Mouse (Mus musculus) kidney, embryonic 16.5 days (tissue): ENCODE measurements around the gene Icam2. TPM values are rescaled to one million over a fixed set of nuclear protein-coding genes. Genes with fewer than 3 reads are reported as not detected.
"Not testable (repeated sequence)": the region's sequence is repeated elsewhere in the genome, so short reads cannot be mapped to it uniquely, and the experiment has no call there.

Experiments
- ATAC-seq: fragments of 200-750 bp; cut with Nextera tagmentation; 2 replicates; pipeline ENCODE4 v1.8.0; 2017; ENCODE audit warnings: moderate TSS enrichment; ENCODE audit not compliant: low FRiP score, low TSS enrichment
- H3K27ac ChIP-seq: fragments of 300-500 bp; sonication (generic); 2 replicates; pipeline ENCODE4 v1.5.1; 2014; ENCODE audit warnings: low read length
- H3K27me3 ChIP-seq: fragments of 300-500 bp; sonication (generic); 2 replicates; pipeline ENCODE4 v1.6.1; 2014; ENCODE audit warnings: low read length, control low read depth, mixed read lengths; ENCODE audit not compliant: insufficient read depth
- H3K36me3 ChIP-seq: fragments of 300-500 bp; sonication (generic); 2 replicates; pipeline ENCODE4 v1.6.1; 2014; ENCODE audit warnings: low read length, control low read depth, mixed read lengths; ENCODE audit not compliant: insufficient read depth
- H3K4me1 ChIP-seq: fragments of 300-500 bp; sonication (generic); 2 replicates; pipeline ENCODE4 v1.6.1; 2014; ENCODE audit warnings: low read length, control low read depth, mixed read lengths; ENCODE audit not compliant: insufficient read depth
- H3K4me2 ChIP-seq: fragments of 300-500 bp; sonication (generic); replicated peaks from 2 replicates; pipeline ENCODE4 v1.6.1; 2014; ENCODE audit warnings: low read depth, low read length
- H3K4me3 ChIP-seq: fragments of 300-500 bp; sonication (generic); 2 replicates; pipeline ENCODE4 v1.5.1; 2014; ENCODE audit warnings: mild to moderate bottlenecking, low read length
- H3K9ac ChIP-seq: fragments of 300-500 bp; sonication (generic); replicated peaks from 2 replicates; pipeline ENCODE4 v1.6.1; 2014; ENCODE audit warnings: low read length
- H3K9me3 ChIP-seq: fragments of 300-500 bp; sonication (generic); 2 replicates; pipeline ENCODE4 v1.6.1; 2016; ENCODE audit warnings: low read length, control low read depth
- whole genome bisulfite sequencing: fragments of 180-500 bp; shearing (Covaris S2); extraction: QIAGEN DNeasy Blood & Tissue Kit; methylation state at CpG from one replicate; pipeline ENCODE4 v1.1.7; 2014; 5-methylcytosine and 5-hydroxymethylcytosine counted together
- polyA plus RNA-seq: library from polyadenylated mRNA; unstranded; fragments of >200 nt; fragmentation: Nextera tagmentation; extraction: Ambion mirVana; gene quantifications from 2 replicates; pipeline ENCODE4 v1.2.1, GENCODE M21; 2015

Gene Icam2
- polyA plus RNA-seq, 1 experiment from 2014 or later, result 95.9 TPM

GRCm38 (mm10) chr11:106354181-106354580 is 33.7 kb downstream of the Icam2 start:
- Histone ChIP-seq H3K36me3 (no peaks in the 10 kb centered on the region), H3K27me3 (no peaks in the 10 kb centered on the region), H3K4me3 (no peak overlapping the region), H3K9me3 (no peaks in the 10 kb centered on the region), H3K4me2 (no peak overlapping the region), H3K9ac (no peak overlapping the region), H3K27ac (no peak overlapping the region), H3K4me1 (no peaks in the 10 kb centered on the region)
- WGBS, result 62% methylated on average over 1 of the region's 1 CpGs
- no peak for ATAC-seq

- ATAC-seq, result no peak
- no peak within 1 kb of the TSS for H3K27ac ChIP-seq
- no peak within 1 kb of the TSS for H3K9ac ChIP-seq
- no peaks in the 10 kb centered on the region for H3K27me3 ChIP-seq
- 70% methylated on average over 12 of the region's 12 CpGs for WGBS
- H3K4me2 ChIP-seq, result no peak within 1 kb of the TSS
- H3K4me3 ChIP-seq, result no peak within 1 kb of the TSS
- H3K4me1 ChIP-seq, result 0 out of 2 replicates have a peak, but pooled peaks cover 4% of the 10 kb centered on the region
- no peaks in the 10 kb centered on the region for H3K36me3 ChIP-seq
- H3K9me3 ChIP-seq, result no peaks in the 10 kb centered on the region
These were observed 34.7 kb downstream of the Icam2 start, which contains the start of gene Scn4a for GRCm38 (mm10) chr11:106353188-106353587. Gene Scn4a (minus strand): TSS chr11:106353288.

GRCm38 (mm10) chr11:106351941-106352340 is 35.9 kb downstream of the Icam2 start:
- no peak overlapping the region for H3K9ac ChIP-seq
- no peaks in the 10 kb centered on the region for H3K36me3 ChIP-seq
- H3K4me1 ChIP-seq, result 0 out of 2 replicates have a peak, but pooled peaks cover 4% of the 10 kb centered on the region
- H3K4me3 ChIP-seq, result no peak overlapping the region
- no peak overlapping the region for H3K4me2 ChIP-seq
- no peak overlapping the region for H3K27ac ChIP-seq
- no peaks in the 10 kb centered on the region for H3K9me3 ChIP-seq
- no peaks in the 10 kb centered on the region for H3K27me3 ChIP-seq
- 78% methylated on average over 4 of the region's 4 CpGs for WGBS
- no peak for ATAC-seq

DNA sequence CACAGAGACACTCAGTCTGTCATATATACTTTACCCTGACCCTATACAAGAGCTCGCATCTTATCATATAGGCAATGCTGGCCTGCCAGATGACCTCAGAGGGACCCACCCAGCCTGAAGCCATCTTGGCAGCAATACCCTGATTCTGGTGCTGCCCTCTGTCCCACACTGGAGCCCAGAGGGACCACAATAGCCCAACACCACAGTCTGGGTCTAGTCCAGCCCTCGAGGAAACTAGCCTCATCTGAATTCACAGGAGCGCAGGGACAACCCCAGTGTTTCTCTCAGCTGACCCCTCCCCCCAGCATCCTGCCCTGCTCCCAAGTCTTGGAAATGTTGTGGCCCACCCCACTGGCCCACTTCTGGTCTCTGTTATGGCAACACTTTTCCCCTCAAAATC is 36.6 kb downstream of the Icam2 start:
- Histone ChIP-seq H3K4me1 (0 out of 2 replicates have a peak, but pooled peaks cover 4% of the 10 kb centered on the region), H3K27ac (no peak overlapping the region), H3K36me3 (no peaks in the 10 kb centered on the region), H3K4me3 (no peak overlapping the region), H3K4me2 (no peak overlapping the region), H3K9me3 (no peaks in the 10 kb centered on the region), H3K9ac (no peak overlapping the region), H3K27me3 (no peaks in the 10 kb centered on the region)
- ATAC-seq, result no peak
- WGBS, result 63% methylated on average over 3 of the region's 3 CpGs

DNA sequence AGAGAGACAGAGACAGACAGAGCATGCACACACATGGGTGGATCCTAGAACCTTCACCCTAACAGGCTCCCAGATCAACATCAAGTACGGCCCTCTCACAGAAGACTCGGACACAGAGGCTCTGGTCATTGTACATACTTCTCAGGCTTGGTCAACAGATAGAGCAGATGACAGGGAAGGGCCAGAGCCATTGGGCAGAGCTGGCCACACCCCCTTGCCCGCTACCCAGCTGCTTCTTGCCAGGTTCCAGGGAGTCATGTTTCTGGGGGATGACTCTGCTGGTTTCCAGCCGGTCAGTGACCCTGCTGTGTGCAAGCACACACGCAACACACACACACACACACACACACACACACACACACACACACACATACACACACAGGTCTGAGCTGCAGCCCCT is 37.0 kb downstream of the Icam2 start:
- no peak overlapping the region for H3K4me2 ChIP-seq
- H3K27me3 ChIP-seq, result no peaks in the 10 kb centered on the region
- ATAC-seq, result 0 out of 2 replicates have a peak, but pooled peaks have one; percentile 21
- 0 out of 2 replicates have a peak, but pooled peaks cover 4% of the 10 kb centered on the region for H3K4me1 ChIP-seq
- no peaks in the 10 kb centered on the region for H3K36me3 ChIP-seq
- H3K9me3 ChIP-seq, result no peaks in the 10 kb centered on the region
- no peak overlapping the region for H3K4me3 ChIP-seq
- no peak overlapping the region for H3K27ac ChIP-seq
- WGBS, result 30% methylated on average over 5 of the region's 5 CpGs
- H3K9ac ChIP-seq, result no peak overlapping the region

GRCm38 (mm10) chr11:106349772-106350171 is 38.1 kb downstream of the Icam2 start:
- H3K27me3 ChIP-seq, result no peaks in the 10 kb centered on the region
- 85% methylated on average over 6 of the region's 6 CpGs for WGBS
- H3K4me3 ChIP-seq, result no peak overlapping the region
- H3K9me3 ChIP-seq, result no peaks in the 10 kb centered on the region
- no peak overlapping the region for H3K27ac ChIP-seq
- ATAC-seq, result no peak
- no peaks in the 10 kb centered on the region for H3K36me3 ChIP-seq
- no peak overlapping the region for H3K4me2 ChIP-seq
- no peak overlapping the region for H3K9ac ChIP-seq
- H3K4me1 ChIP-seq, result 0 out of 2 replicates have a peak, but pooled peaks cover 4% of the 10 kb centered on the region

DNA sequence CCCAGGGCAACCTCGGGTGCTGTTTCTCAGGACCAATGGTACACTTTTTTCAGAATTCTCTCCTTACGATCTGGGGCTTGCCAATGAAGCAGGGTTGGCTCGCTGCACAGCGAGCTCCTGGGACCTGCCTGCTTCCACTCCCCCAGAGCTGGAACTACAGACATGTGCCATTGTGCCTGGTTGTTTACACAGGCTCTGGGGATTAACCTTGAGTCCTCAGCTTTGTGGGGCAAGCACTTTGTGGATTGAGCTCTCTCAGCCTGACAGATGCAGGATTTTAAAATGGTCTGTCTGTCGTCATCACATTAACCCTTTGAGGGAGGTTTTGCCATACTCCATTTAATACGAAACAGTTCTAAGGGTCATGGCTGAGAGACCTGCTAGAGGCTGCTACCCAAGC is 43.0 kb downstream of the Icam2 start:
- Histone ChIP-seq H3K4me1 (0 out of 2 replicates have a peak, but pooled peaks cover 4% of the 10 kb centered on the region), H3K9ac (no peak overlapping the region), H3K27me3 (no peaks in the 10 kb centered on the region), H3K36me3 (no peaks in the 10 kb centered on the region), H3K4me2 (no peak overlapping the region), H3K27ac (no peak overlapping the region), H3K9me3 (no peaks in the 10 kb centered on the region), H3K4me3 (no peak overlapping the region)
- WGBS, result 34% methylated on average over 6 of the region's 6 CpGs
- ATAC-seq, result no peak

GRCm38 (mm10) chr11:106340990-106341520 is 46.8 kb downstream of the Icam2 start:
- no peaks in the 10 kb centered on the region for H3K9me3 ChIP-seq
- no peaks in the 10 kb centered on the region for H3K4me1 ChIP-seq
- H3K4me3 ChIP-seq, result no peak overlapping the region
- WGBS, result 72% methylated on average over 9 of the region's 9 CpGs
- H3K4me2 ChIP-seq, result no peak overlapping the region
- no peak overlapping the region for H3K9ac ChIP-seq
- H3K36me3 ChIP-seq, result no peaks in the 10 kb centered on the region
- no peak for ATAC-seq
- no peak overlapping the region for H3K27ac ChIP-seq
- H3K27me3 ChIP-seq, result no peaks in the 10 kb centered on the region

DNA sequence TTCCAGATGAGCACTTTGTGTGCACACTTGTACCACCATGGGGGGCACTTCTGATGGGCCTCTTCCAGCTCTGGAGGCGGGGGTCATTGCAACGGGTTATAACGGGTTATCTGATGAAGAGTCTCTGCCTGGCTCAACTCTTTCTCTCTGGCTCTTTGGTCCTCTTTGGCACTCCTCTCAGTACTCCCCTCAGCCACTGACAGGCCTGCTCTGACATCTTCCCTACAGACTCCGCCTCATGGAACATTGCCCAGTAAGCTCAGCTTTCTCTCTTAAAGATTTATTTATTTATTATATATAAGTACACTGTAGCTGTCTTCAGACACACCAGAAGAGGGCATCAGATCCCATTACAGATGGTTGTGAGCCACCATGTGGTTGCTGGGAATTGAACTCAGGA is 48.6 kb downstream of the Icam2 start:
- not testable (repeated sequence) for H3K4me2 ChIP-seq, H3K9me3 ChIP-seq, H3K4me1 ChIP-seq, H3K4me3 ChIP-seq, H3K9ac ChIP-seq, H3K27ac ChIP-seq, ATAC-seq, H3K27me3 ChIP-seq, H3K36me3 ChIP-seq
- 81% methylated on average over 4 of the region's 4 CpGs for WGBS

DNA sequence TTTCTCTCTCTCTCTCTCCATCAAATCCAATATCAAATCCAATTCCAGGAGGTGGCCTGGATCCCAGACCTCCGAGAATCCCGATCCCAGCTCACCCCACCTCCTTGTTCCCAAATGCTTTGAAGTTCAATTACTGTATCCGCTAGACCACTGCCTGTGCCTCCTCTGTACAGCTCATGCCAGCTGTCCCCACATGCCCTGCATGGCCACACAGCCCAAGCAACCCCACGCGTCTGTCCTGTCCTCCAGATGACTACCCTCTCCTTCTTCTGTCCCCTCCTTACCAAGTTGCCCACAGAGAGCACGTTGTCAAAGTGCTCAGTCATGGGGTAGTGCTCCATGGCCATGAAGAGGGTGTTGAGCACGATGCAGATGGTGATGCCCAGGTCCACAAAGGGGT is 49.0 kb downstream of the Icam2 start:
- no peak overlapping the region for H3K9ac ChIP-seq
- H3K9me3 ChIP-seq, result no peaks in the 10 kb centered on the region
- no peaks in the 10 kb centered on the region for H3K36me3 ChIP-seq
- H3K4me2 ChIP-seq, result no peak overlapping the region
- H3K4me1 ChIP-seq, result no peaks in the 10 kb centered on the region
- no peaks in the 10 kb centered on the region for H3K27me3 ChIP-seq
- no peak for ATAC-seq
- H3K4me3 ChIP-seq, result no peak overlapping the region
- 78% methylated on average over 7 of the region's 7 CpGs for WGBS
- no peak overlapping the region for H3K27ac ChIP-seq
